In the genomic region with DNA sequence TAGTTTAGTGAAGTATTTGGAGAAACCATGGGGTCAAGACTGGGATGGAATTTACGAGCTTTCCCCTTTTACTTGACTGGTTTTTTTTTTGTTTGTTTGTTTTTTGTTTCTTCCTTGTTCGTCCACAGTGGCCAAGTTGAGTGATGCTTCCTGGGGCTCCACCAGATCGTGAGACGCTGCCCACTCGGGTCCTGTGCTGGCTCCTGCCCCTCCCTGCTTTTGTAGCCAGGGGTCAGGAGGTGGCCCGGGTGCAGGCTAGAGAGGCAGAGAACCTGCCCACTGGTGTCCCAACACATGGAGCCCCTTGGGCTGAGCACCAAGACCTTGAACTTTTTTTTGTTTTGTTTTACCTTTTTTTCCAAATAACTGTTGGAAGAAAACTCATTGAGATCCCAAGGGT, we compare ENCODE assay signal across 25 mouse cellular contexts. TPM values are rescaled to one million over a fixed set of nuclear protein-coding genes. Genes with fewer than 3 reads are reported as not detected.
DNase-seq lines count a peak whose midpoint lies in the region; ATAC-seq and TF ChIP-seq lines count a peak whose summit lies in the region.
"Had no signal": no experiment of that assay in that cellular context is flagged by ENCODE, and none has a peak within 500 bp of the region (broad histone marks: within the 10 kb centered on the region; RNA-seq: fewer than 3 reads in every experiment).

No protein-coding gene starts in this region.

- peaks cover 21% of the 10 kb centered on the region for H3K36me3 ChIP-seq in liver, adult 2 months (ENCODE audit: control insufficient read depth, insufficient read depth, low read length)
- peaks cover 81% of the 10 kb centered on the region for H3K36me3 ChIP-seq in liver, embryonic 16.5 days (ENCODE audit: control insufficient read depth, insufficient read depth)
- peaks cover 60% of the 10 kb centered on the region for H3K36me3 ChIP-seq in kidney, embryonic 16.5 days (ENCODE audit: insufficient read depth, low read length)

- ATAC-seq in liver, embryonic 16.5 days (ENCODE audit: low read depth): no peak
- no peak for ATAC-seq in kidney, embryonic 16.5 days (ENCODE audit: low FRiP score, low TSS enrichment)
- ATAC-seq: CD4-positive, CD25-positive, alpha-beta regulatory T cell, adult 4 months; forebrain, embryonic 14.5 days; intestine, embryonic 15.5 days had no signal

- H3K4me1 ChIP-seq in liver, adult 2 months (ENCODE audit: control insufficient read depth, insufficient read depth, low read length): peaks cover 11% of the 10 kb centered on the region
- H3K4me1 ChIP-seq in liver, embryonic 16.5 days (ENCODE audit: control insufficient read depth, low read depth, low read length): peaks cover 16% of the 10 kb centered on the region
- H3K4me1 ChIP-seq in kidney, embryonic 16.5 days (ENCODE audit: insufficient read depth, low read length): peaks cover 18% of the 10 kb centered on the region

- H3K4me2 ChIP-seq in liver, embryonic 16.5 days (ENCODE audit: low read depth, low read length): no peak overlapping the region
- H3K4me2 ChIP-seq in kidney, embryonic 16.5 days (replicated peaks; ENCODE audit: low read depth, low read length): no peak overlapping the region
- H3K4me2 ChIP-seq: embryonic facial prominence, embryonic 15.5 days; heart, embryonic 15.5 days; hindbrain, embryonic 13.5 days; intestine, embryonic 15.5 days had no signal

- H3K27me3 ChIP-seq in liver, adult 2 months (ENCODE audit: control insufficient read depth, insufficient read depth, low read length): no peaks in the 10 kb centered on the region
- H3K27me3 ChIP-seq in liver, embryonic 16.5 days (ENCODE audit: control insufficient read depth, insufficient read depth, low read depth, low read length): no peaks in the 10 kb centered on the region
- H3K27me3 ChIP-seq in kidney, embryonic 16.5 days (ENCODE audit: insufficient read depth, low read length): no peaks in the 10 kb centered on the region
- H3K27me3 ChIP-seq: embryonic facial prominence, embryonic 15.5 days; heart, embryonic 15.5 days; hindbrain, embryonic 13.5 days; intestine, embryonic 15.5 days had no signal

- no peak for DNase-seq in gastrocnemius, adult 2 months
- DNase-seq in gastrocnemius, postnatal 25 days: no peak
- no peak for DNase-seq in liver, adult 2 months (ENCODE audit: extremely low read depth, low read depth, low spot score)
- no peak for DNase-seq in liver
- DNase-seq in frontal cortex, postnatal 10 days (ENCODE audit: low spot score in 2 of 2): no peak
- DNase-seq: adrenal gland, postnatal 14 days; B cell, adult 2 months; cerebellum, adult 11 months; cerebellum, adult 8-10 months; cerebellum, postnatal 14 days; embryo, embryonic 11 days; gastrocnemius, postnatal 10 days; heart, postnatal 14 days had no signal

- no peak for TF ChIP-seq CTCF in gastrocnemius, adult 2 months (IDR thresholded peaks at IDR 0.05)
- no peak for TF ChIP-seq CTCF in liver, adult 2 months (IDR thresholded peaks at IDR 0.05; ENCODE audit: low read depth, low read length)

- H3K27ac ChIP-seq in gastrocnemius, adult 2 months: peak overlapping the region; percentile 16; the same call in 1 of the 2 replicates
- peak overlapping the region; percentile 26; the same call in 1 of the 2 replicates for H3K27ac ChIP-seq in liver, adult 2 months (replicated peaks; ENCODE audit: insufficient read depth, low read depth, low read length)
- 0 out of 2 replicates have a peak overlapping the region, but pooled peaks have one; percentile 15 for H3K27ac ChIP-seq in liver, embryonic 16.5 days (ENCODE audit: low read length)
- no peak overlapping the region for H3K27ac ChIP-seq in kidney, embryonic 16.5 days (ENCODE audit: low read length)
- H3K27ac ChIP-seq: embryonic facial prominence, embryonic 15.5 days; forebrain, embryonic 10.5 days; heart, embryonic 10.5 days; hindbrain, embryonic 13.5 days; intestine, embryonic 15.5 days had no signal

- no peak for TF ChIP-seq POLR2A in liver, adult 2 months (IDR thresholded peaks at IDR 0.05; ENCODE audit: extremely low read depth, insufficient read depth, low read length)

- no peak overlapping the region for H3K9ac ChIP-seq in liver, adult 2 months (ENCODE audit: low read depth, low read length)
- no peak overlapping the region for H3K9ac ChIP-seq in liver, embryonic 16.5 days (ENCODE audit: low read depth, low read length)
- no peak overlapping the region for H3K9ac ChIP-seq in kidney, embryonic 16.5 days (replicated peaks; ENCODE audit: low read length)
- H3K9ac ChIP-seq: embryonic facial prominence, embryonic 15.5 days; heart, embryonic 15.5 days; hindbrain, embryonic 13.5 days; intestine, embryonic 15.5 days had no signal

- 63% methylated on average over 6 of the region's 6 CpGs for whole genome bisulfite sequencing in liver, adult 2 months
- WGBS in liver, embryonic 16.5 days (ENCODE audit: insufficient replicate concordance): 69% methylated on average over 6 of the region's 6 CpGs
- WGBS in kidney, embryonic 16.5 days: 54% methylated on average over 6 of the region's 6 CpGs

- no peaks in the 10 kb centered on the region for H3K9me3 ChIP-seq in liver, embryonic 16.5 days (replicated peaks; ENCODE audit: control insufficient read depth, low read length)
- no peaks in the 10 kb centered on the region for H3K9me3 ChIP-seq in kidney, embryonic 16.5 days (ENCODE audit: low read length)
- H3K9me3 ChIP-seq: embryonic facial prominence, embryonic 15.5 days; forebrain, embryonic 10.5 days; heart, embryonic 10.5 days; heart, embryonic 15.5 days; hindbrain, embryonic 13.5 days; intestine, embryonic 15.5 days had no signal

- H3K79me2 ChIP-seq in liver, adult 2 months (ENCODE audit: control insufficient read depth, insufficient read depth, low read length): no peaks in the 10 kb centered on the region; the same call in 1 of the 2 replicates

- intact Hi-C loops in gastrocnemius, adult 2 months (cut with DNase I): loop anchor here (5.0 kb wide), 3 partner anchors 101 to 141 kb away; no protein-coding TSS in a partner anchor

- no peak overlapping the region for H3K4me3 ChIP-seq in gastrocnemius, adult 2 months
- no peak overlapping the region for H3K4me3 ChIP-seq in liver, adult 2 months (ENCODE audit: insufficient read depth, low read depth, low read length)
- no peak overlapping the region for H3K4me3 ChIP-seq in liver, embryonic 16.5 days (ENCODE audit: low read depth, low read length)
- H3K4me3 ChIP-seq in kidney, embryonic 16.5 days (ENCODE audit: low read length): no peak overlapping the region
- H3K4me3 ChIP-seq: embryonic facial prominence, embryonic 15.5 days; erythroblast, embryonic 14.5 days; forebrain, embryonic 10.5 days; heart, embryonic 10.5 days; heart, embryonic 15.5 days; hindbrain, embryonic 13.5 days; intestine, embryonic 15.5 days had no signal

RNA-seq across cellular contexts. Expression of gene Ensa, which starts 6.5 kb away (rescaled TPM):
- 100 to 1,000 TPM in 1 of 2 experiments, 10 to 100 TPM in 1; 97.2 to 102 TPM for total RNA-seq in gastrocnemius, adult 2 months (2021)
- 10 to 100 TPM; 92.1 to 93.9 TPM for total RNA-seq in gastrocnemius, postnatal 25 days (2021)
- 23.5 and 25.1 TPM in 2 replicates for total RNA-seq in liver, adult 2 months (2014; rRNA removed)
- 5.0 and 5.2 TPM in 2 replicates for polyA plus RNA-seq in liver, adult 2 months (2012; rRNA removed)
- polyA plus RNA-seq in liver, embryonic 16.5 days (2015; fragmentation: Nextera tagmentation; extraction: Ambion mirVana): 32.8 and 33.4 TPM in 2 replicates
- 76.4 and 78.6 TPM in 2 replicates for polyA plus RNA-seq in kidney, embryonic 16.5 days (2015; fragmentation: Nextera tagmentation; extraction: Ambion mirVana)

RNA-seq across cellular contexts. Expression of gene Mcl1, which starts 27.3 kb away (rescaled TPM):
- 100 to 1,000 TPM; 110 to 123 TPM for total RNA-seq in gastrocnemius, adult 2 months (2021)
- total RNA-seq in gastrocnemius, postnatal 25 days (2021): 100 to 1,000 TPM; 111 to 133 TPM
- total RNA-seq in liver, adult 2 months (2014; rRNA removed): 57.5 and 92.2 TPM in 2 replicates
- 38.7 and 39.4 TPM in 2 replicates for polyA plus RNA-seq in liver, adult 2 months (2012; rRNA removed)
- polyA plus RNA-seq in liver, embryonic 16.5 days (2015; fragmentation: Nextera tagmentation; extraction: Ambion mirVana): 11.1 and 14.5 TPM in 2 replicates
- polyA plus RNA-seq in kidney, embryonic 16.5 days (2015; fragmentation: Nextera tagmentation; extraction: Ambion mirVana): 23.7 and 38.1 TPM in 2 replicates

RNA-seq across cellular contexts. Expression of gene Golph3l, which starts 42.6 kb away (rescaled TPM):
- 10 to 100 TPM; 10.8 to 13.5 TPM for total RNA-seq in gastrocnemius, adult 2 months (2021)
- total RNA-seq in gastrocnemius, postnatal 25 days (2021): 10 to 100 TPM; 10.2 to 11.0 TPM
- 4.6 and 5.2 TPM in 2 replicates for total RNA-seq in liver, adult 2 months (2014; rRNA removed)
- polyA plus RNA-seq in liver, adult 2 months (2012; rRNA removed): 1.6 and 2.5 TPM in 2 replicates
- 31.4 and 33.2 TPM in 2 replicates for polyA plus RNA-seq in liver, embryonic 16.5 days (2015; fragmentation: Nextera tagmentation; extraction: Ambion mirVana)
- polyA plus RNA-seq in kidney, embryonic 16.5 days (2015; fragmentation: Nextera tagmentation; extraction: Ambion mirVana): 36.4 and 38.5 TPM in 2 replicates

RNA-seq across cellular contexts. Expression of gene Adamtsl4, which starts 56.4 kb away (rescaled TPM):
- 10 to 100 TPM; 17.2 to 32.0 TPM for total RNA-seq in gastrocnemius, adult 2 months (2021)
- total RNA-seq in gastrocnemius, postnatal 25 days (2021): 10 to 100 TPM; 21.3 to 37.2 TPM
- total RNA-seq in liver, adult 2 months (2014; rRNA removed): 0.55 and 1.6 TPM in 2 replicates
- polyA plus RNA-seq in liver, adult 2 months (2012; rRNA removed): 2.5 and 4.7 TPM in 2 replicates
- polyA plus RNA-seq in liver, embryonic 16.5 days (2015; fragmentation: Nextera tagmentation; extraction: Ambion mirVana): 0.74 and 0.83 TPM in 2 replicates
- polyA plus RNA-seq in kidney, embryonic 16.5 days (2015; fragmentation: Nextera tagmentation; extraction: Ambion mirVana): 3.8 and 3.9 TPM in 2 replicates
- total RNA-seq: hematopoietic stem cell, adult 5-6 weeks had no signal
